Mouse (Mus musculus): Measurements from ENCODE around the gene Klkb1. TPM values are rescaled to one million over a fixed set of nuclear protein-coding genes. Genes with fewer than 3 reads are reported as not detected.

Klkb1 gene
- polyA plus RNA-seq, 1 experiment, result 0.03 TPM

DNA sequence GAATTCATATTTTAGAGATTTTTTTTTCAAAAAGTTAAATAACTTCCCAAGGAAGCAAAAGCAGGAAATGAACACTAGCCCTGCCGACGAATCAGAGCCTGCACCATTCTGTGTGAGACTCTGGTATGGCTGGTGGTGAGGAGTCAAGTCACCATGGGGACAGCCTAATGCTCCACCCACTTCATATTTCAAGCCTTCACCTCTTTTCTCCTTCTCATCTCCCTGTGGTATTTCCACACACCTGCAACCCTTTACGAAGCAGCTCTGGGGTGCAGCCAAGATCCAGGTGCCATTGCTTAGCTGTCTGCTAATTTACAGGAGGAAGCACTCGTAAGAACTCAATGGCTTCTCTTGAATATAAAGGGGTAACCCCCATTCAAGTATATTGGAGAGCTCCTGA is 16.3 kb upstream of the Klkb1 start:
- TF ChIP-seq CTCF (IDR thresholded peaks at IDR 0.05; ENCODE audit: borderline replicate concordance, extremely low read depth, insufficient read depth, insufficient read length) (no peak), POLR2A (IDR thresholded peaks at IDR 0.05; ENCODE audit: borderline replicate concordance, extremely low read depth, insufficient read depth, insufficient read length, poor library complexity, severe bottlenecking) (no peak)
- no peak for DNase-seq (ENCODE audit: low read depth)

DNA sequence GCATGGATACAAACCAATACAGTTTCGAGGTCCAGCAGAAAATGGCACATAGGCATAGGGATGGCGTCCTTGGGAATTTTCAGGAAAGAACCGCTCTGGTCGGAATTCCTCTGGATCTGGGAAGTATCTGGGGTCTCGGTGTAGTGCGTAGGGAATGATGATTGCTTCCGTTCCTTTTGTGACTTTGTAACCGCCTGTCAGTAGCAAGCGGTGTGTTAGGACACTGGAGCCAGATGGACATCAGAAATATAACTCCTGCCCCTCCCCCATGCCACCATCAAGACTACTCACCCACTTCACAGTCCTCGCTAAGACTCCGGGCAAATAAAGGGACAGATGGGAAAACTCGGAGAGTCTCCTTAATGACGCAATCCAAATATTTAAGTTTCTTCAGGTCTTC is 13.7 kb upstream of the Klkb1 start, which contains the start of gene Gm45753:
TSS of gene Gm45753 (minus strand) at position 101 of the 400 bp plus-strand sequence.
- no peak for TF ChIP-seq CTCF (IDR thresholded peaks at IDR 0.05; ENCODE audit: borderline replicate concordance, extremely low read depth, insufficient read depth, insufficient read length)
- no peak for TF ChIP-seq POLR2A (IDR thresholded peaks at IDR 0.05; ENCODE audit: borderline replicate concordance, extremely low read depth, insufficient read depth, insufficient read length, poor library complexity, severe bottlenecking)
- no peak for DNase-seq (ENCODE audit: low read depth)

DNA sequence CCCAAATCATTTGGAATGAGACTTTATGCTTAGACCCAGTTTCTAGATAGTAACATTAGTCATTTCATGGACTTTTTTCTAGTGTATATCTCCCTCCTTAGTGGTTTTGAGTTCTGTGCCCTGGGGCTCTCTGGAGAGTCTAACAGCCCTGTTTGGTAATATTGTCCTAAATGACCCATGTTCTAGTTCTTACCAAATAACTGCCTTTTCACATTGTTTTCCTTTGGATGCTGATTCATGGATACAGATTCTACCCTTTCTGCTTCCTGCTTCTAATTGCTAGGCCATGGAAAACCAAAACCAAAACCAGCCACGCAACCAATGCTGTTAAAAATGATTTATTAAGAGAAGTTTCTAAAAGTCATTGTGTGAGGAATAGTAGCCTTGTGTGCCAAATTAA is 10.8 kb upstream of the Klkb1 start:
- TF ChIP-seq CTCF (IDR thresholded peaks at IDR 0.05; ENCODE audit: borderline replicate concordance, extremely low read depth, insufficient read depth, insufficient read length) (no peak), POLR2A (IDR thresholded peaks at IDR 0.05; ENCODE audit: borderline replicate concordance, extremely low read depth, insufficient read depth, insufficient read length, poor library complexity, severe bottlenecking) (no peak)
- DNase-seq (ENCODE audit: low read depth), result no peak

DNA sequence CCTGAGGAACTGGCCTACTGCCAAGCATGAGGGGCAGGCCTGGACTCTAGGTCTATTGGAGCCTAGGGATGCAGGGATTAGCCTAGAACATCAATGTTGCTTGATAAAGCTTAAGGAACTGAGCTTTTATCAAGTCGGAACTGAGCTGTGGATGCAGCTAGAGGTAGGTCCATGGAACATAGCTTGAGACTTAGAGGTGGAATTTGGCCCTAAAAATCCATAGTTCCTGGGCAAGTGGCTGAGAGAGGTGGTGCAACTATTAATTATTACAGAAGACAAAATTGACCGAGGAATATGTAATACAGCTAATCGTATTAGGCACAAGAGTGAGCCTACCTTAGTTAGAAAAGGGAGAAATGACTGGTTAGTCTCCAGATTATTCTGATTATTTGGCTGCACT is 9.7 kb upstream of the Klkb1 start:
- no peak for TF ChIP-seq POLR2A (IDR thresholded peaks at IDR 0.05; ENCODE audit: borderline replicate concordance, extremely low read depth, insufficient read depth, insufficient read length, poor library complexity, severe bottlenecking)
- no peak for TF ChIP-seq CTCF (IDR thresholded peaks at IDR 0.05; ENCODE audit: borderline replicate concordance, extremely low read depth, insufficient read depth, insufficient read length)
- no peak for DNase-seq (ENCODE audit: low read depth)

DNA sequence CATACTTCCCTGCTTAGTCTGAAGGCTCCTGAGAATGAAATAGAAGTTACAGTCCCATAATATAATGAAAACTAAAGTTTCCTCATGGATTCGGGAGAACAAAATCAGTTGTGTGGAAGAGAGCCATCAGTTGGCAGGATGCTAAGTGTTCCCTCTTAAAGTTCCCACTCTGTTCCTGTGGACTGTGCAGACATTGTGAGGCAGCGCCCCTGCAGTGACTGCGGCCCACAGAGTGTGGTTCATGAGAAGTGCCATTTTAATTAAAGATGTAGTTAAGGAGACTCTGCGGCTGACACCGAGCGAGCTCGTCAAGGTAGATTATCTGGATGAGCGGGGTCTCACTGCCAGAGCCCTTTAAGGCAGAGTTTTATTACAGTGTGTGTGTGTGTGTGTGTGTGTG is 7.7 kb upstream of the Klkb1 start:
- TF ChIP-seq CTCF (IDR thresholded peaks at IDR 0.05; ENCODE audit: borderline replicate concordance, extremely low read depth, insufficient read depth, insufficient read length) (no peak), POLR2A (IDR thresholded peaks at IDR 0.05; ENCODE audit: borderline replicate concordance, extremely low read depth, insufficient read depth, insufficient read length, poor library complexity, severe bottlenecking) (no peak)
- DNase-seq (ENCODE audit: low read depth), result peak; percentile 38

DNA sequence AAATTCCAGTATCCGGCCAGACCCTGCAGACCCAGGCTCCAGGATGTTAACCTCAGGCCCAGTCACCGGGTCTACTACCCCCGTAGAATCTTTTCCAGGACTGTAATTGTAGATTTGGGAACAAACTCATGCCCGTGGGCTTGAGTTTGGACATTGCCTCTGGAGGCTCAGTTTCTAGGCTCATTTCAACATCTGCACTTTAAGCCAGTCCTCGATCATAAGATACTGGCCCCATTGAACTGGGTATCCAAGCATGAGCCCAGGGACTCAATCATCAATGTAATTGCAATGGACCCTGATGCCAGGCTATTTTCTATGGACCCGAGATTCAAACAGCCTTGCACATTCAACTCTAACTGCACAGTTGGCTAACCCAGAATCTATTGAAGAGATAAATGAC is 617 bp upstream of the Klkb1 start:
- TF ChIP-seq POLR2A (IDR thresholded peaks at IDR 0.05; ENCODE audit: borderline replicate concordance, extremely low read depth, insufficient read depth, insufficient read length, poor library complexity, severe bottlenecking) (no peak), CTCF (IDR thresholded peaks at IDR 0.05; ENCODE audit: borderline replicate concordance, extremely low read depth, insufficient read depth, insufficient read length) (no peak)
- DNase-seq (ENCODE audit: low read depth), result no peak

DNA sequence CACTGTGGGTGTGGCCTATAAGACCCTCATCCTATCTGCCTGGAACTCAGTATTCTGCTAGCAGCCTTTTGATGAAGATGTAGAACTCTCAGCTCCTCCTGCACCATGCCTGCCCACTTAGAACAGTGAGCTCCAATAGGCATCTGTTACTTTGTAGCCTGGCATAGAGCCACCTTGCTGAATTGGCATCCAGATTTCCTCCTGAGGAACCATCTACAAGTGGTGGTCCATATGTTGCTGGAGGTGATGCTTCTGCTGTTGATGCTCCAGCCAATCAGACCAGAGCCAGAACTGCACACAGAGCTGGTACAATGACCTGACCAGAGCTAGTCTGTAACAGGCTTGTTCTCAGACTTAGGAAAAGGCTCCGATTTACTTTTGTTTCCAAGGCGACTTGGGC is 2.9 kb downstream of the Klkb1 start:
- no peak for TF ChIP-seq CTCF (IDR thresholded peaks at IDR 0.05; ENCODE audit: borderline replicate concordance, extremely low read depth, insufficient read depth, insufficient read length)
- TF ChIP-seq POLR2A (IDR thresholded peaks at IDR 0.05; ENCODE audit: borderline replicate concordance, extremely low read depth, insufficient read depth, insufficient read length, poor library complexity, severe bottlenecking), result no peak

DNA sequence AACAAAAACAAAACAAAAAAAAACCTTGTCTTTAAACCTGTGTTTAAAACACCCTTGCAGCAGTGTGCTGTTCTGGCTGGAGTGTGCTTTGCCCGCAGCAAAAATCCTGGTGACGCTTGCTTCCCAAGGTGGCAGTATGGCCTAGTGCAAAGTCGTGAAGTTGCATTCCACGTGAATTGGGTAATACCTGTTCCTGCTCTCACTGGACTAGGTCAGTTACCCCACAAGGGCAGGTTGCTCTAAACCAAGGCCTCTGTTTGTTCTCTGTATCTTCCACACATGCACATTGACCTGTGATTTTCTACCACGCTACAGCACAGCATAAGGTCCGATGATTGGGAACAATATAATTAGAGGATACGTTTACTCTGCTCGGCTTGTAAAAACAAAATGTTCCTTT is 13.0 kb downstream of the Klkb1 start:
- DNase-seq (ENCODE audit: low read depth), result no peak
- TF ChIP-seq CTCF (IDR thresholded peaks at IDR 0.05; ENCODE audit: borderline replicate concordance, extremely low read depth, insufficient read depth, insufficient read length) (no peak), POLR2A (IDR thresholded peaks at IDR 0.05; ENCODE audit: borderline replicate concordance, extremely low read depth, insufficient read depth, insufficient read length, poor library complexity, severe bottlenecking) (no peak)

More for the DNA sequence above, 2.9 kb downstream of the Klkb1 start:
- DNase-seq (ENCODE audit: low read depth), result peak; percentile 79

DNA sequence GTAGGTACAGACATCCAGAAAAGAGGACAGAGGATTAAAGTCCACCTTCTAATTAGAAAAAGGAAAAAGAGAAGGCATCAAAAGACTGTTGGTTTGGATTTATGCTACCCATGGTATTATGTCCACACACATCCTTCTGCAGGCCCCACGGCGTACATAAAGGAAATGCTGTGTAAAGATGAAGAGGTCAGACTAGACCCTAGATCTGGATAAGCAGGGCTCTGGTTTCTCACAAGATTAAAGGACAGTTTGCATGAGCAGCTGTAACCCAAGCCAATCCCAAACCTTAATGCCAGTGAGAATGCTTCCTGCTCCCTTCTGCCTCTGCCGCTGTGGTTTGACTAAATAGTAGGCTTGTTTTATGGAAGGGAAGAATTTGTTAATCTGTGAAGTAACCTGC is 17.2 kb downstream of the Klkb1 start:
- no peak for DNase-seq (ENCODE audit: low read depth)
- no peak for TF ChIP-seq POLR2A (IDR thresholded peaks at IDR 0.05; ENCODE audit: borderline replicate concordance, extremely low read depth, insufficient read depth, insufficient read length, poor library complexity, severe bottlenecking)
- TF ChIP-seq CTCF (IDR thresholded peaks at IDR 0.05; ENCODE audit: borderline replicate concordance, extremely low read depth, insufficient read depth, insufficient read length), result no peak

DNA sequence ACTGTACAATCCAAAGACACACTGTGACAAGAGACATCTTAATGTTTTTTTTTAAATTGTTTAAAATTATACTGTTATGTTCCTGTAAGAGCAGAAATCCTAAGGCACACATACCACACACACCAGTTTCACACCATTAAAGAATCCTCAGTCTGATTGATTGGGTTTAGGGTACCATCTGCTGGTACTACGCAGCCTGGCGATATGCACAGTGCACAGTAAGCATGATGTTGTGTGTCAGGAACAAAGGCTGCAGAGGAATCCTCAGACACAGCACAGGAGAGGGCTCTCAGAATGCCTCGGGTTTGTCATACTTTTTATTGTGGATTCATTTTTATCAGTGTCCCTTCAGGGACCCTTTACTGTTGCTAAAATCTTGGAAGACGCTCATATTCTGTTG is 20.3 kb downstream of the Klkb1 start:
- TF ChIP-seq POLR2A (IDR thresholded peaks at IDR 0.05; ENCODE audit: borderline replicate concordance, extremely low read depth, insufficient read depth, insufficient read length, poor library complexity, severe bottlenecking) (no peak), CTCF (IDR thresholded peaks at IDR 0.05; ENCODE audit: borderline replicate concordance, extremely low read depth, insufficient read depth, insufficient read length) (no peak)
- peak; percentile 41 for DNase-seq (ENCODE audit: low read depth)

DNA sequence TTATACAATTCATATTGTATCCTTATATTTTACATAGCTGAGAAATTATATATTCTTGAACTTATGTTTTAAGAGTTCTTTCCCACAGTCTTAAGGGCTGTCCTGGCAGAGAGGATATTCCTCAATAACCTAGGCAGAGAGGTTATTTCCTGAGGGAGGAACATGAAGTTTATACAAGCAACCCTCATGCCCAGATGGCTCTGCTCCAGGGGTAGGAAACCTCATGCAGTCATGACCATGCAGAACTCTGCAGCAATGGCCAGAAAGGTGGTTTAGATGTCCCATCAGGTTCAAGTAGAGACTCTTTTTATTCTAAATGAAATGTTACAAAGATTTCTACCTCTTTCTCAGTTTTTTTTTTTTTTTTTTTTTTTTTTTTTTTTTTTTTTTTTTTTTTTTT is 25.6 kb downstream of the Klkb1 start:
- DNase-seq (ENCODE audit: low read depth), result no peak
- TF ChIP-seq POLR2A (IDR thresholded peaks at IDR 0.05; ENCODE audit: borderline replicate concordance, extremely low read depth, insufficient read depth, insufficient read length, poor library complexity, severe bottlenecking) (no peak), CTCF (IDR thresholded peaks at IDR 0.05; ENCODE audit: borderline replicate concordance, extremely low read depth, insufficient read depth, insufficient read length) (no peak)

DNA sequence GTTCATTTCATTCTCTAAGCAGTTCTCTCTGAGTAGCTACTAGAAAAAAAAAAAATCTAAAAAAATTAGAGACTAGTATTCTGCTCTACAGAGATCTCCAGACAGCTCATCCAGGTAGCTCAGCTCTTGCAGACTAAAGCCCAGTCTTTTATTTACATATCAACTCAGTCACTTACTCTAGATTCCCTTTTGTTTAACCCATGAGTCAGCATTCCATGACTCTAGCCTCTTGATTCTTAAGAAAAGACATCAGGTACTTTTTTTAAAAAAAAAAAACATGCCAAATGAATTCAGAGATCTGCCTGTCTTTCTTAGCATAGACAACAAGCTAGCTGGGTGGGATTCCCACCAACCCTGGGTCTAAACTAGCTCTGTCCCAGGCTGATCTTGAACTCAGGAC is 26.2 kb downstream of the Klkb1 start:
- no peak for DNase-seq (ENCODE audit: low read depth)
- no peak for TF ChIP-seq POLR2A (IDR thresholded peaks at IDR 0.05; ENCODE audit: borderline replicate concordance, extremely low read depth, insufficient read depth, insufficient read length, poor library complexity, severe bottlenecking)
- no peak for TF ChIP-seq CTCF (IDR thresholded peaks at IDR 0.05; ENCODE audit: borderline replicate concordance, extremely low read depth, insufficient read depth, insufficient read length)
